ENCODE assay signal across 15 mouse cellular contexts in genomic region chr6:72456567-72456966, GRCm38 (mm10).
"Had no signal": no experiment of that assay in that cellular context is flagged by ENCODE, and none has a peak within 500 bp of the region (broad histone marks: within the 10 kb centered on the region; RNA-seq: fewer than 3 reads in every experiment).

No protein-coding gene starts in this region.

- H3K36me3 ChIP-seq: limb, embryonic 10.5 days; limb, embryonic 13.5 days; stomach, embryonic 15.5 days had no signal

- H3K9me3 ChIP-seq: limb, embryonic 10.5 days; limb, embryonic 13.5 days; stomach, embryonic 15.5 days had no signal

- H3K4me2 ChIP-seq: limb, embryonic 13.5 days; lung, embryonic 14.5 days; midbrain, embryonic 11.5 days; stomach, embryonic 15.5 days had no signal

- ATAC-seq: inflammation-experienced regulatory T-cells, adult 6 months; intestine, embryonic 16.5 days; lung, postnatal 0 days had no signal

- H3K27me3 ChIP-seq: limb, embryonic 13.5 days; stomach, embryonic 15.5 days had no signal

- H3K4me3 ChIP-seq: limb, embryonic 10.5 days; limb, embryonic 13.5 days; stomach, embryonic 15.5 days had no signal

- H3K27ac ChIP-seq: limb, embryonic 10.5 days; limb, embryonic 13.5 days; macrophage; stomach, embryonic 15.5 days had no signal

- DNase-seq: kidney, adult 2 months; kidney, postnatal 10 days; kidney, postnatal 36 days; layer of hippocampus, postnatal 36 days; lung, embryonic 14.5 days; midbrain, embryonic 14.5 days; thymus, postnatal 36 days had no signal

- H3K9ac ChIP-seq: limb, embryonic 13.5 days; lung, embryonic 14.5 days; stomach, embryonic 15.5 days had no signal
